Mouse (Mus musculus) neural tube, postnatal 0 days (tissue): ENCODE data around the gene Apof. TPM values are rescaled to one million over a fixed set of nuclear protein-coding genes. Genes with fewer than 3 reads are reported as not detected.

ENCODE experiments used
- polyA plus RNA-seq: library from polyadenylated mRNA; unstranded; fragments of >200 nt; fragmentation: Nextera tagmentation; extraction: Ambion mirVana; gene quantifications from 2 replicates; pipeline ENCODE4 v1.2.1, GENCODE M21; 2015

Apof gene
- polyA plus RNA-seq, result 0.52 and 0.73 TPM in 2 replicates

DNA sequence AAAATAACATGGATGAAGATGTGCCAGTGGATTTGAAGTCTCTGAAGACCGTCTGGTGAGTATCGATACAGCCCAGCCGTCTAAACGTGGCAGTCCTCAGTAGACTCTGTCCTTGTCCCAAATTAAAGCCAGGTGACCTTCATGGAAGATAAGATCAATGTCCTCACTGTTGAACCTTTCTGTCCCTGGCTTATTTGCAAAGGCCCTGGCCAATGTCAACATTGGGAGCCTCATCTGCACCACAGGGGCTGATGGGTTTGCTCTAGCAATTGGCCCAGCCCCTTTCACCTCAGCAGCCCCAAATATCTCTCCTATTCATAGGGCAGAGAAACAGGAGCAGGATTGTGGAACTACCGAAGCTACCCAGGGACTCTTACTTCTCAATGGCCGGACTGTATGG lies at the start of gene Apof:
Apof (plus strand) TSS at position 301 of the 400 bp plus-strand sequence.

DNA sequence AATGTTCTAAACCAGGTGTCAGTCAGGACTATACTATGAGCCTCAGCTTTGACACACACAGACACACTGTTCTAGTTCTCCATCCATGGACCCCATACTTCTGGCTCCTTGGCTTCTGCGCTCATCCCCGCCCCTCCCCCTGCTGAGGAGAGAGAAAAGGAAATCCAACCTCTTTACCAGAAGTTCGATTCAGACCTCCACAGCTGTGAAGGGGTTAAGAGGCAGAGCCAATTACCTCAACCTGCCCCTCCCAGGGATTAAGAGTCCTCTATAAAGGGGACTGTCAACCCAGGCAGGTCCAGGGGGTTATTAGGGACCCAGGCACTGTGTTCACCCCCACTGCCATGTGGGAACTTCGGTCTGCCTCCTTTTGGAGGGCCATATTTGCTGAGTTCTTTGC lies 42.9 kb upstream of the Apof start, which contains the start of gene Mip:
Mip (plus strand) TSS at position 301 of the 400 bp plus-strand sequence.

DNA sequence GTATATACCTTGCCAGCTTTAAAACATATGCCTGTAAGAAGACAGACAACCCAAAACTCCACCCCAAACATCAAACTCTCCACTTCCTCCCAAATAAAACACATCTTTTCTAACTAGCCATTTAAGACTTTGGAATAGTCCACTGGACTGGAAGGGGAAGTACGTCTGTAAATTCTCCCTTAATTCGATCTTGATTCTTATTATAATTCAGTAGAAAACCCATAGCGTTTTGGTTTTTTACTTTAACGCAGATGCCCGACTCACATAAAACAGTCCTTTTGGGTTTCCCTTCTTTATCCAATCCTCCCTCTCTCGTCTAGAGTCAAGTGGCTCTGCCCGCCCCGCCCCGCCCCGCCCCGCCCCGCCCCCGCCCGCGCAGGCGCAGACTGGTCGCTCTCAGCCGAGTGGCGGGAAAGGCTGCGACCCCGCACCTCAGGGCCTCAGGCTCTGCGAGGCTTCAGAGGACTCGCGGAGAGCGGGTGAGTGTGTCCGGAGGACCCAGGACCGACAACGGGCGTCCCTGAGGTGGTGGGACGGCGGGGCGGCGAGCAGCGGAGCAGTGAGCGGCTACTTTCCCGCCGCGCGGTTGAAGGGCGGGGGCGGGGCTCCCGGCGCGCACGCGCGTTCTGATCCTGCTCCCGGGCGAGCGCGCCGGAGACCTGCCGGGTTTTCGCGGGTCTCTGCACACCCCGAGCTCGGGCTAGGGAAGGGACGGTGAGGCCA lies 36.6 kb upstream of the Apof start, which contains the start of gene Timeless:
Timeless (plus strand) TSS at position 369 of the 723 bp plus-strand sequence.

GRCm38 (mm10) chr10:128253677-128254255 lies 14.7 kb upstream of the Apof start, which contains the start of gene Apon:
Apon (plus strand) TSS chr10:128254096.

GRCm38 (mm10) chr10:128270287-128270841 lies 1.9 kb downstream of the Apof start, which contains the start of gene Stat2:
Stat2 (plus strand) TSS chr10:128270559.

DNA sequence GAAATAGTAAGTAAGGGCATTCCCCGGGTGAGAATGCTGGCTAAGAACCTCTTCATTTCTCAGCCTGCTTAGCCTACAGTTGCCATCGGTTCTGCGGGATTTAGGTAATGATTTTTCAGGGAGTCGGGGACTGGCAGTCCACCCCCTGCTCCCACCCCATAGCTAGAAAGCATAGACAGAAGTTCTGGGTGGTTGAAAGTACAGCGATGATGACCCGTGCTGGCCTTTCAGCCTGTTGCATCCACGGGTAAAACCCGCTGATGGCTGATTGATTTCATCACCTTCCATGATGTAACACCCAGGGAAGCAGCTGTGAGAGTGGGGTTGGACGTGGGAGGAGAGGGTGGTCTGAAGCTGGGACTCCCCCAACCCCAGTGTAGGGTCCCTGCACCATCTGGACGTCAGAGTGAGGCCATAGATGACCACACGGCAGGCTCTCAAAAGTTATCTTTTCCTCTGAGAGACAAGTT lies 30.3 kb downstream of the Apof start, which contains the start of gene Il23a:
Il23a (minus strand) TSS at position 51 of the 470 bp plus-strand sequence.

GRCm38 (mm10) chr10:128303126-128304021 lies 34.9 kb downstream of the Apof start, which contains the start of gene Pan2:
Pan2 (plus strand) TSS chr10:128303335.

Other genes starting within 250 kb of the Apof start
- gene Naca, start 233.1 kb upstream of the Apof start, polyA plus RNA-seq, result 431 and 441 TPM in 2 replicates
- 362 and 422 TPM in 2 replicates for gene Ptges3, start 209.7 kb upstream of the Apof start, polyA plus RNA-seq
- gene Atp5b, start 185.4 kb upstream of the Apof start, polyA plus RNA-seq, result 2,307 and 2,329 TPM in 2 replicates
- 10.3 and 11.0 TPM in 2 replicates for gene Baz2a, start 177.1 kb upstream of the Apof start, polyA plus RNA-seq
- gene Rbms2, start 88.4 kb upstream of the Apof start, polyA plus RNA-seq, result 6.5 and 7.0 TPM in 2 replicates
- 2.4 and 3.4 TPM in 2 replicates for gene Gls2, start 74.2 kb upstream of the Apof start, polyA plus RNA-seq
- 25.4 and 26.1 TPM in 2 replicates for gene Spryd4, start 56.9 kb upstream of the Apof start, polyA plus RNA-seq
- not detected in 2 replicates for gene Mip, start 42.8 kb upstream of the Apof start, polyA plus RNA-seq
- gene Timeless, start 36.6 kb upstream of the Apof start, polyA plus RNA-seq, result 11.0 and 13.3 TPM in 2 replicates
- gene Apon, start 14.6 kb upstream of the Apof start, polyA plus RNA-seq, result not detected in 2 replicates
- 12.7 and 12.8 TPM in 2 replicates for gene Stat2, start 1.9 kb downstream of the Apof start, polyA plus RNA-seq
- gene Il23a, start 30.1 kb downstream of the Apof start, polyA plus RNA-seq, result 0.13 and 0.40 TPM in 2 replicates
- gene Pan2, start 34.7 kb downstream of the Apof start, polyA plus RNA-seq, result 11.9 and 14.3 TPM in 2 replicates
- gene Cnpy2, start 53.8 kb downstream of the Apof start, polyA plus RNA-seq, result 196 and 205 TPM in 2 replicates
- 251 and 275 TPM in 2 replicates for gene Cs, start 69.1 kb downstream of the Apof start, polyA plus RNA-seq
- gene Coq10a, start 100.3 kb downstream of the Apof start, polyA plus RNA-seq, result 53.4 and 56.3 TPM in 2 replicates
- 10.7 and 13.3 TPM in 2 replicates for gene Ankrd52, start 108.4 kb downstream of the Apof start, polyA plus RNA-seq
- gene Slc39a5, start 132.6 kb downstream of the Apof start, polyA plus RNA-seq, result 0.67 and 1.3 TPM in 2 replicates
- gene Nabp2, start 142.8 kb downstream of the Apof start, polyA plus RNA-seq, result 145 TPM in 2 replicates
- gene Rnf41, start 143.0 kb downstream of the Apof start, polyA plus RNA-seq, result 65.5 and 72.9 TPM in 2 replicates
- 93.1 and 115 TPM in 2 replicates for gene Smarcc2, start 190.6 kb downstream of the Apof start, polyA plus RNA-seq
- 1,126 and 1,148 TPM in 2 replicates for gene Myl6, start 225.5 kb downstream of the Apof start, polyA plus RNA-seq
- 8.3 and 8.4 TPM in 2 replicates for gene Myl6b, start 230.0 kb downstream of the Apof start, polyA plus RNA-seq